Mouse (Mus musculus) gastrocnemius, adult 2 months (tissue): ENCODE data around the gene Olfr215. TPM values are rescaled to one million over a fixed set of nuclear protein-coding genes. Genes with fewer than 3 reads are reported as not detected.
"Not testable (repeated sequence)": the region's sequence is repeated elsewhere in the genome, so short reads cannot be mapped to it uniquely, and the experiment has no call there.

Experiments used
- DNase-seq: peaks from one replicate; pipeline ENCODE4 v3.0.0; 2022
- H3K27ac ChIP-seq: fragments of 200-600 bp; 2 replicates; pipeline ENCODE4 v1.8.1; 2022; ENCODE audit warnings: mild to moderate bottlenecking
- H3K4me3 ChIP-seq: fragments of 200-600 bp; 2 replicates; pipeline ENCODE4 v1.8.1; 2022; ENCODE audit warnings: mild to moderate bottlenecking, moderate library complexity
- CTCF ChIP-seq: fragments of 200-600 bp; IDR thresholded peaks from 2 replicates; pipeline ENCODE4 v1.8.1; 2022; ENCODE audit warnings: antibody characterized with exemption, mild to moderate bottlenecking, moderate library complexity
- intact Hi-C: fragments of 180-260 bp; cut with DNase I; formaldehyde crosslinking; loops from one replicate; pipeline ENCODE4 v1.15.1; 2025
- total RNA-seq, 2 experiments: library from RNA; stranded (reverse); gene quantifications; 2 replicates each; pipeline ENCODE4 v1.2.3; 2021

The Olfr215 gene
- total RNA-seq, 2 experiments from 2014 or later: not detected

DNA sequence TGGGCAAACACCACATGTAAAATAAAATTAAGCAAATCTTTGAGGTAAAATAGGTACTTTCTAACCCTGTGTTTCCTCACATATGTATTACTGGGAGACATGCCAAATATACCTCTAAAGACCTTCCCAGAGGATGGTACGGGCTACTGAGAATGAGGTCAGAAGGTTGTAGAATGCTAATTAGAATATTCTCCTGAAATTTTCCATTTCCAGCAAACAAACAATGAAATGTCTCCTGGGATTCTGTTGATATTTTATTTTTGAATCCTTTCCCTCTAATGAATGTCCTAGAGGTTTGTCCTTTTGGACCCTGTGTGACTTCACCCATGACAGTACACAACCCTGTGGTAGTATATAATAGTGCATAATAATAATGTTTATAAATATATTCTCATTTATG, 30.1 kb downstream of the Olfr215 start, which contains the start of gene Olfr214:
Gene Olfr214 (plus strand): TSS at position 301 of the 400 bp plus-strand sequence.
- DNase-seq: no peak
- Histone ChIP-seq H3K27ac (no peak within 1 kb of the TSS), H3K4me3 (no peak within 1 kb of the TSS)
- intact Hi-C loops: no loop called here
- no peak for TF ChIP-seq CTCF

DNA sequence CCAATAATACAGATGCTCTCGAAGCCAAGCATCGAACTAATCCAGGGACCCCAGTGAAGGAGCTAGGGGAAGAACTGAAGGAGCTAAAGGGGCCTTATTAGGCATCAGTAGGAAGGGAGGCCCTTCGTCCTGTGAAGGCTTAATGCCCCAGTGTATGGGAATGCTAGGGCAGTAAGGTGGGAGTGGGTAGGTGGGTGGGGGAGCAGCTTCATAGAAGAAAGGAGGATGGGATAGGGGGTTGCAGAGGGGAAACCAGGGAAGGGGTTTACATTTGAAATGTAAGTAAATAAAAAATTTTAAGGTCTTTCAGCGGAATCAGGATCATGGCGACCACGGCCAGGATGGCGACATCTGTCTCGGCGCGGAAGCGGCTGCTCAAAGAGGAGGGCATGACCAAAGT, 33.2 kb downstream of the Olfr215 start, which contains the start of gene Gm5580:
Gene Gm5580 (plus strand): TSS at position 301 of the 400 bp plus-strand sequence.
- H3K27ac ChIP-seq, DNase-seq, H3K4me3 ChIP-seq, intact Hi-C loops: not testable (repeated sequence)

DNA sequence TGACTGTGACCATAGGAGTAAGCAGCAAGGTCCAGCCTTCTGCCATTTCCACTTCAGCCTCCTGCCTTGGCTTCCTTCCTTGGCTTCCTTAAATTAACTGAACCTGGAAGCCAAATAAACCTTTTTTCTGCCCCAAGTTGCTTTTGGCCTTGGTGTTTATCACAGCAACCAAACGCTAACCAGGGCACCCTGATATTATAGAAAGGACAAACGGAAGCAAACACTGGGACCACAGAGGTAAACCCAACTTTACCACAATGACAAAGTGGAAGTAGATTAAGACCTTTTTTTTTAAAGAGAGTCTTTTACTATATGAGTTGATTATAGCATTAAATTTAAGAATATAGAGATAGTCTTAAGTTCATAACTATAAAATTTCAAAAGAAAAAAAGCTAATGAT, 41.5 kb downstream of the Olfr215 start:
- no peak for DNase-seq
- Histone ChIP-seq H3K4me3 (no peak overlapping the region), H3K27ac (no peak overlapping the region)
- no peak for TF ChIP-seq CTCF
- intact Hi-C loops: no loop called here

DNA sequence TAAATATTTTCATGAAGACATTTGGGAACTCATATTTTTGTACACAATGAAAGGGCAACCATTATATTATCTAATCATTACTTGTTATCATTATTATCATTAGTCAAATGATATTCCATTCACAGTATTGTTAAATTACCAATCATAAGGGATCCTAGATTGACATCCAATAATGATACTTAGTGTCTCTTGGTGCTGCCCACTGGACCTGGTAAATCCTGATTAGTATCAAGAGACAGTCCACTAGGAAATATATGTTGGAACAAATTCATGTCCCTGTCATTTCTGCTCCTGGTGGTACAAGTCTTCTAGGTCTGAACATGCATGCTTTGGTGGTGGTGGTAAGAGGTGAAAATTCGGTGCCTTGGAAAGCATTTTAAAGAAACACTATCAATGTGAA, 45.8 kb downstream of the Olfr215 start, which contains the start of gene Olfr213:
Gene Olfr213 (plus strand): TSS at position 301 of the 400 bp plus-strand sequence.
- no peak within 1 kb of the TSS for H3K27ac ChIP-seq
- no peak within 1 kb of the TSS for H3K4me3 ChIP-seq
- no peak for TF ChIP-seq CTCF
- no peak for DNase-seq
- intact Hi-C loops: no loop called here

Other genes with a start within 250 kb of the Olfr215 start
- 10 to 100 TPM; 26.8 to 31.1 TPM for gene March8, start 246.2 kb downstream of the Olfr215 start, total RNA-seq
- gene Alox5, start 123.0 kb downstream of the Olfr215 start, total RNA-seq: 1 to 10 TPM in 1 of 2 experiments, under 1 TPM in 1; 0.82 to 1.0 TPM
- not detected for gene Olfr211, start 95.1 kb downstream of the Olfr215 start, total RNA-seq
- gene Olfr212, start 77.7 kb downstream of the Olfr215 start, total RNA-seq: under 1 TPM in 1 of 2 experiments, not detected in 1; 0.08 TPM
- gene Olfr213, start 45.7 kb downstream of the Olfr215 start, total RNA-seq: not detected
- gene Gm5580, start 33.1 kb downstream of the Olfr215 start, total RNA-seq: under 1 TPM; 0.64 to 0.71 TPM
- gene Olfr214, start 30.0 kb downstream of the Olfr215 start, total RNA-seq: not detected
- gene Zfp422, start 44.8 kb upstream of the Olfr215 start, total RNA-seq: 1 to 10 TPM; 7.7 to 7.9 TPM
- gene Depp1, start 66.4 kb upstream of the Olfr215 start, total RNA-seq: 10 to 100 TPM in 1 of 2 experiments, 1 to 10 TPM in 1; 6.2 to 24.0 TPM
- 1 to 10 TPM; 1.7 to 2.3 TPM for gene Rassf4, start 89.8 kb upstream of the Olfr215 start, total RNA-seq
- under 1 TPM; 0.03 TPM for gene Tmem72, start 132.7 kb upstream of the Olfr215 start, total RNA-seq